49 mouse cellular contexts compared by ENCODE assay signal in the genomic region with DNA sequence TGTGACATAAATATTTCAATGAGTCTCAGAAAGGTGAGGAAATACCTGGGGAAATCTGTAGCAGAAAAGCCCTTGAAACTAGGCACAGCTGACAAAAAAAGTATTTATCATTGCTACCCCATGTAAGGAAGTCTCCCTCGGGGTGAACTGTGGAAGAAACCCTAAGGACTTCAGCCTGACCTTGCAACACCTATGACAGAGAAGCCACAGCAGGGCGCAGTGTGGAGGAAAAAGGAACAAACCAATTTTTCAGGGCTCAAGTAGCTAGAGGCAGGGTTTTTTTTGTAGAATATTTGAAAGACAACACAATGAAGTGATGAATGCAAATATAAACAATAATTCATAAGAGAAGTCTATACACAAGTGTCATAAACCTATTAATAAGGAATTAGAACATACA. TPM values are rescaled to one million over a fixed set of nuclear protein-coding genes. Genes with fewer than 3 reads are reported as not detected.
"Had no signal": no experiment of that assay in that cellular context is flagged by ENCODE, and none has a peak within 500 bp of the region (broad histone marks: within the 10 kb centered on the region; RNA-seq: fewer than 3 reads in every experiment).

No protein-coding gene starts in this region.

- H3K27ac ChIP-seq: heart, embryonic 13.5 days; heart, embryonic 15.5 days; hindbrain, embryonic 10.5 days; hindbrain, embryonic 12.5 days; hindbrain, embryonic 13.5 days; hindbrain, embryonic 14.5 days; hindbrain, embryonic 15.5 days; hindbrain, postnatal 0 days; intestine, embryonic 15.5 days; kidney, embryonic 15.5 days; kidney, postnatal 0 days; layer of hippocampus, adult 2 months; left cerebral cortex, adult 2 months had no signal

- ATAC-seq: hindbrain, embryonic 16.5 days; hindbrain, postnatal 0 days; inflammation-experienced regulatory T-cells, adult 6 months; intestine, embryonic 15.5 days; intestine, embryonic 16.5 days; intestine, postnatal 0 days had no signal

- H3K4me3 ChIP-seq: heart, embryonic 12.5 days; heart, embryonic 13.5 days; heart, embryonic 15.5 days; hindbrain, embryonic 10.5 days; hindbrain, embryonic 12.5 days; hindbrain, embryonic 13.5 days; hindbrain, embryonic 15.5 days; intestine, embryonic 15.5 days; kidney, embryonic 15.5 days; layer of hippocampus, adult 2 months; left cerebral cortex, adult 2 months had no signal

- H3K9me3 ChIP-seq: heart, embryonic 12.5 days; heart, embryonic 13.5 days; heart, embryonic 15.5 days; hindbrain, embryonic 10.5 days; hindbrain, embryonic 12.5 days; hindbrain, embryonic 13.5 days; hindbrain, embryonic 15.5 days; intestine, embryonic 15.5 days; kidney, embryonic 15.5 days had no signal

- H3K27me3 ChIP-seq: heart, embryonic 12.5 days; heart, embryonic 13.5 days; heart, embryonic 15.5 days; hindbrain, embryonic 12.5 days; hindbrain, embryonic 13.5 days; hindbrain, embryonic 15.5 days; intestine, embryonic 15.5 days; kidney, embryonic 15.5 days had no signal

- DNase-seq: heart, postnatal 10 days; heart, postnatal 14 days; heart, postnatal 36 days; heart, postnatal 4 days; kidney, adult 11 months; kidney, adult 18-20 months; kidney, adult 2 months; kidney, adult 8-10 months; kidney, adult 9 months; kidney, postnatal 10 days; kidney, postnatal 14 days; kidney, postnatal 25 days; kidney, postnatal 36 days; kidney, postnatal 4 days; layer of hippocampus, adult 9-11 months; layer of hippocampus, postnatal 36 days had no signal

- H3K36me3 ChIP-seq: heart, embryonic 15.5 days; hindbrain, embryonic 12.5 days; hindbrain, embryonic 13.5 days; hindbrain, embryonic 15.5 days; intestine, embryonic 15.5 days had no signal

- H3K4me1 ChIP-seq: heart, embryonic 15.5 days; hindbrain, embryonic 10.5 days; hindbrain, embryonic 12.5 days; hindbrain, embryonic 13.5 days; hindbrain, embryonic 15.5 days; intestine, embryonic 15.5 days; kidney, embryonic 15.5 days had no signal

RNA-seq across cellular contexts. Expression of a gene that starts 27.2 kb away (rescaled TPM):
- total RNA-seq: heart, postnatal 10 days; heart, postnatal 14 days; heart, postnatal 25 days; heart, postnatal 36 days; heart, postnatal 4 days; hematopoietic stem cell, adult 5-6 weeks; hindbrain, postnatal 0 days; layer of hippocampus, adult 18-20 months; layer of hippocampus, adult 2 months; layer of hippocampus, adult 8-10 months; layer of hippocampus, postnatal 10 days; layer of hippocampus, postnatal 14 days; layer of hippocampus, postnatal 36 days; left cerebral cortex, adult 18-20 months; left cerebral cortex, adult 2 months; left cerebral cortex, adult 8-10 months had no signal
- polyA plus RNA-seq: heart, embryonic 11.5 days; heart, embryonic 12.5 days; heart, embryonic 13.5 days; heart, embryonic 15.5 days; heart, postnatal 0 days; hindbrain, embryonic 10.5 days; hindbrain, embryonic 11.5 days; hindbrain, embryonic 12.5 days; hindbrain, embryonic 13.5 days; hindbrain, embryonic 14.5 days; hindbrain, embryonic 15.5 days; hindbrain, embryonic 16.5 days; hindbrain, postnatal 0 days; inflammation-experienced regulatory T-cells, adult 6 months; intestine, embryonic 14.5 days; intestine, embryonic 15.5 days; intestine, embryonic 16.5 days; intestine, postnatal 0 days; kidney, adult 2 months; kidney, embryonic 14.5 days; kidney, embryonic 15.5 days; kidney, embryonic 16.5 days; kidney, postnatal 0 days; large intestine, adult 2 months had no signal
